Mouse (Mus musculus) retina, embryonic 14.5 days (tissue): ENCODE data around the gene Entpd7.

Source experiments
- DNase-seq: peaks from one replicate; pipeline ENCODE4 v3.0.0-alpha.2; 2015; ENCODE audit warnings: low spot score

Gene Entpd7

GRCm38 (mm10) chr19:43724821-43725220 lies 35.3 kb downstream of the Entpd7 start:
- DNase-seq = no peak

GRCm38 (mm10) chr19:43726510-43727146 lies 37.2 kb downstream of the Entpd7 start:
- DNase-seq = no peak

DNA sequence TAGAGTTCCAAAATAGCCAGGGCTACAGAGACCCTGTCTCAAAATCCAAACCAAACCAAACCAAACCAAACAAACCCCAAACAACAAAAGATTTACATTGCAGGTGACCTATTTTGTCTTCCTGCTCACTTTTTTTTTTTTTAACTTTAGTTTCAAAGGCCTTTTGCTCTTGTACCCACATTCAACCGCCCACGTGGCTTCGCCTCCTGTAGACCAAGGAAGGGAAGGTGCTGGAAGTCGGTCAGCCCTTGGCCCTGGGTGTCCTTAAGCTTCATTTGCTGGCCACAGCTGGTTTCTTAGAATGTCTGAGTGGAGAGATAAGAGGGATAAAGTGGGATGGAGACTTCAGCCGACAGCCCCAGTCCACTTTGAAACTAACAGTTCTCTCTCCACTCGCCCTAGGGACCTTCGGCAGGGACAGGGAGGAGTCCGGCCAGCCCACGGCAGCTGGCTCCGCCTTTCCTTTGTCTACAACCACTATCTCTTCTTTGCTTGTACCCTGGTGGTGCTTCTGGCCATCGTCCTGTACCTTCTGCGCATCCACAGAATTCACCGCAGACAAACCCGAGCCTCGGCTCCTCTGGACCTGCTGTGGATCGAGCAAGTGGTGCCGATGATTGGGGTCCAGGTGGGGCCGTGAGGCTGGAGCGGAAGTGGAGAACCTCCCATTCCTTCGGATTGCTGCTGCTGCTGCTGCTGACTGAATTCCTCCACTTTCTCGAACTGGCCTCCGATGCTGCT lies 40.0 kb downstream of the Entpd7 start:
- peak; percentile 56 for DNase-seq

DNA sequence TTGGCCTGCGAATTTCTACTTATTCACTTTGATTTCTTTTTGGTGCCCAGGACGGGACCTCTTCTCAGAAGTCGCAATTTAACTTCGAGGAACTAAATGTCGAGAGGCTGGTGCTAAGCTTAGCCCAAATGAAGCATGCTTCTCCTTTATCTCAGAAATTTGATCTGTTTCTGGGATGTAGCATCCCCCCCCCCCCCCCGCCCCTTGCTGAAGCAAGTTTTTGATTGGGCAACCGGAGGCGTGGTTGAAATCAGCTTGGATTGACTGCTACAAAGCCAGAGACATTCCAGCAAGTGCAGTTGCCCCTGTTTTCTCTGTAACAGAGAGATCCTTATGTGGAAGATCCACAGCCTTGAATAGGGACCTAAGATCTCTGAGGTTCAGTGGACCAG lies 40.6 kb downstream of the Entpd7 start:
- DNase-seq = peak; percentile 44

DNA sequence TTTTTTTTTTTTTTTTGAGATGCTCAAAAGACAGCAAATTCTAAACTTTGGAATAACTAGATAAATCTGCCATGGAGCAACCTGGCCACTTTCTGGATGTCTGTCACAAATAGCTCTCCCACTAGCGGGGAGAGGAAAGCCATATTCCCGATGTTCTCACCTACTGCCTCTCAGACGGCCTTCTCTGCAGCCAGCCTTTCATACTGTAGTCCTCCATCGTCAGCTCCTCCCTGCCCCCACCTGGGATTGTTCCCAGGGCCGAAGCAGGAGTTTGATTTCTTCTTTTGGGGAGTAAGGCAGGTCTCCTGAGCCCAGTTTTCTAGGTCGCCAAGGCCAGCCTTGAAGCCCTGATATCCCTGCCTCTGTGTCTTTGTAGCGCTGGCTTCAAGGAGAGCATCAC lies 41.7 kb downstream of the Entpd7 start:
- DNase-seq = no peak

DNA sequence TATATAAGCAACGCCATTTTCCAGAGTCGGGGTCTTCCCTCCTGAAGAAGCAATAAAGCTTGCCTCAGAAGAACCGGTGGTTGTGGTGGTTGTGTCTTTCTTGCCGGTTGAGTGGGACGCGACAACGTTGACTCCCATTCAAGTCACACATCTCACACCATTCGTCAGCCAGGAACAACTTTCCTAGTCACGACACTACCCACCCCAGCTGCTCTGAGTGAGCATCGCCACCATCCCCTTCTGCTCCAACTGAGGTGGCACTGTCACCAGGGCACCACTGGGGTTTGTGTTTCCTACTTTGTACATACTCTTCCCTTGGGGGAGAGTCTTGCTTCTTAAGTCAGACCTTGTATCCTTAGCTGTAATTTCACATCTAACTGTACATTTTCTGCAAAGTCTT lies 48.9 kb downstream of the Entpd7 start:
- no peak for DNase-seq

GRCm38 (mm10) chr19:43743401-43743800 lies 53.9 kb downstream of the Entpd7 start:
- DNase-seq = no peak

DNA sequence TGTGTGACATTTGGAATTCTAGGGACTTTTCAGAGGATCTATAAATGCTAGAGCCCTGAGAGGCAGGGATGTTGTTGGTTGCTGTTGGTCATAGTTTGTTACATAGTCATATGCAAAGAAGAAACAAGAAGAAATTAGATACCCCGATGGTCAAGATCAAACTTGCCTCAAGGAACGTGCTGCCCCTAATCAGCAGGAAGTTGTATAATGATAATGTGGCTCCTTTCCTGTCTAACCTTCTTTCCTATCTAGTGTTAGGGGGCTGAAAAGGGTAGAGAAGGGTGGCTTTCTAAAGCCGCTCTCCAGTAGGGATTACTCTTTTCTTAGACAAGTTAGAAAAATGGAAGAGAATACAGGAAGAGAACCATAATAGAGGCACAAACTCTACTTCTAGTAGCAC lies 56.3 kb downstream of the Entpd7 start:
- no peak for DNase-seq

DNA sequence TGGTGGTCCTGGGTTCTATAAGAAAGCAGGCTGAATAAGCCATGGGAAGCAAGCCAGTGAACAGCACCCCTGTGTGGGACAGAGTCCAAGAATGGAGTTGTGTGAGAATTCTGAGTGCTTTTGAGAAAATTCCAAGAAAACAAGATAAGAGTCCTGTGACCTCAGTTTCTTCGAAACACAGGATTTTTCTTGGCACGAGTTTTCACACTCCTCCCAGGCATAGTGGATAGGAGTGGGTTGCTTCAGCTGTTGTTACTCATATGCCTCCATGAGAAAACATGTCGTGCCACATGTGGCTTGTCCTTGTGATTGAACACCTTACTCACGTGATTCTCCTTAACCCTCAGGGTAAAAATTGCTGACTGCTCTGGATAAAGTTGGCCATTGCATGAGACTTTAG lies 58.4 kb downstream of the Entpd7 start:
- no peak for DNase-seq

DNA sequence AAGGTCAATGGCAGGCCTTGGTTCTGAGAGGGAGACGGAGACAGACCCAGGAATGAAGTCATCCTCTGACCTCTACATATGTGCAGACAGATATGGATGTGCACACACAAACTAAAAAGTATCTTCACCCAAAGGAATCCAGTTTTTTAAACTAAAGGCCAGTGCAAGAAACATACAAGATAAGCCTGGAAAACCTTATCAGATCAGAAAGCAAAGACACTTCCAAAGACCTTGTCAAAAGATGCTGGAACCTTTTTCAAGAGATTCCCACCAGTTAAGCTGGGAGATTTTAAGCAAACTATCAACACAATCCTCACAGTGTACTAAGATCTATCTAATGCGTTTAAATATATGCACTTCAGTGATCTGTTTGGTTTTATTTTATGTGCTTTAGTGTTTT lies 60.5 kb downstream of the Entpd7 start:
- DNase-seq = no peak

- DNase-seq = peak; percentile 98
Measured at GRCm38 (mm10) chr19:43752489-43753225, 63.2 kb downstream of the Entpd7 start, which contains the start of the genes Cutc and Cox15. TSS of gene Cutc (plus strand) at chr19:43752996. TSS of gene Cox15 (minus strand) at chr19:43753000.

DNA sequence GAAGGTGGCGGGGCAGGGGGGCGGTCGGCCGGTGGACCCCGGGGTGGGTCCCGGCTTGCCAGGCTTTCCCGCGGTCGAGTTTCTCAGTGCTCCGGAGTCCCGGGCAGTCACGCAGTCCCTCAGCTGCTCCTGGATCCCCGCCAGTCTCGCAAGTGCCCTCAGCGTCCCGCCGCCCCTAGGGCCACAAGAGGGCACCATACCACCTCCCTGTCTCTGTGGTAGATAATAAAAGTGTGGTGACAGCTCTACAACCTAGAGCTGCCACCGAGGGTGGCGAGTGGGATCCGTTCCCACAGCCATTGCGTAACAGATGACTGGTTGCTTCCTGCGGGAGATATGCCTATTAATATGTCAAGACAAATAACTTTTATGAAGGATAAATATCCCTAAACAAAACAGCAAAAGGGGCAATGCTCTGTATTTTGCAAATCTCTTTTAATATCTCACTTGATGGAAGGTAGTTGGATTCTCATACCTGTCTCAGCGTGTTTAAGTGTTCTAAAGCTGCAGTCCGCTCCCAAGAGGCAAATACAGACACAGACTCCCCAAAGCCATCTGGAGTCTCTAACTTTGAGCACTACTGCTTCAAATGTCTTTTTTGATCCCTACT lies 63.9 kb downstream of the Entpd7 start:
- DNase-seq = peak; percentile 86

DNA sequence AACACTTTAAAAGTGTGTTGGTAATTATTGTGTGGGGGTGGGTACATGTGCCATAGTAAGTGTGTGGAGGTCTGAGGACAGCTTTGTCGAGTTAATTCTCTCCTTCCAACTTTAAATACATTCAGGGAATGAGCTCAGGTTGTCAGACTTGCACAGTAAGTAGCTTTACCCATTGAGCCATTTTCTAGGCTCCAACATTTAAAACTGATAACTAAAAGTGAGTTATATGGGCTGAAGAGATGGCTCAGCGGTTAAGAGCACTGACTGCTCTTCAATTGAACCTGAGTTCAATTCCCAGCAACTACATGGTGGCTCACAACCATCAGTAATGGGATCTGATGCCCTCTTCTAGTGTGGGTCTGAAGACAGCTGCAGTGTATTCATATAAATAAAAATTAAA lies 64.8 kb downstream of the Entpd7 start:
- DNase-seq = no peak

DNA sequence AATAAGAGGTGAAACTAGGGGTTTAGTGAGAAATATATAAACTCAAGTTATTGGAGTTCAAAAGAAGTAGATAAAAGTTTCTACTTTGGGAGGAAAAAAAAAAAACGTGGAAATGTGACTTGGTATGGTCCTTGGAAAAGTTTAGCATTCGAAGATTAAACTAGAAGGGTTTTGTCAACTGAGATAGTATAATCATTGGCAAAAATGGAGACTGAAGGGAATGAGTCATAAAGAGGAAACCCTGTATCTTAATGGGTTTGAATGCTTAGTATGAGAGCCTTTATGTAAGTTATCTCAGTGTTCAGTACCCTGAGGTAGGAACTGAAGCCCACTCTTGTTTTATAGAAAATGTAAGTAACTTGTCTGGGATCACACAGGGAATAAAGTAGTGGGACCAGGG lies 65.4 kb downstream of the Entpd7 start:
- no peak for DNase-seq

- DNase-seq = peak; percentile 82
Measured at GRCm38 (mm10) chr19:43760504-43760903, 71.0 kb downstream of the Entpd7 start.

GRCm38 (mm10) chr19:43761543-43762256 lies 72.2 kb downstream of the Entpd7 start:
- no peak for DNase-seq

GRCm38 (mm10) chr19:43762410-43762809 lies 72.9 kb downstream of the Entpd7 start:
- DNase-seq = no peak

DNA sequence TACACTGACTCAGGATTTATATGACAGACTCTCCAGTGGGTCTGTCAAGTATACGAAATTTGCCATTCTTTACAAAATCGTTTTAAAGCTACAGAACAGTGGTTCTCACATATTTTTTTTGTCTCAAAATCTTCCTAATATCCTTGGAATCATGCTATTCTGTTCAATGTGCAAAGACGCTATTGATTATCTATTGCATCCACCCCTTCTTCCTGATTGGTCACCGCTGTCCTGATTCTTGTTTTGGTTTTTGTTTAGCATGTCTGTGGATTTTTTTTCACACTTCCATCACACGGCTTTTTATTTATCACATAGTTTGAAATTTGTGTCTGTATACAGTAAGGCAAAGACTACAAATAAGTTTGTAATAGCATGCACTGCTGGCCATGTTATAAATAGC lies 77.0 kb downstream of the Entpd7 start:
- no peak for DNase-seq

- DNase-seq = no peak
Measured at GRCm38 (mm10) chr19:43767549-43768322, 78.3 kb downstream of the Entpd7 start.

- no peak for DNase-seq
Measured at GRCm38 (mm10) chr19:43769366-43769960, 80.0 kb downstream of the Entpd7 start.

DNA sequence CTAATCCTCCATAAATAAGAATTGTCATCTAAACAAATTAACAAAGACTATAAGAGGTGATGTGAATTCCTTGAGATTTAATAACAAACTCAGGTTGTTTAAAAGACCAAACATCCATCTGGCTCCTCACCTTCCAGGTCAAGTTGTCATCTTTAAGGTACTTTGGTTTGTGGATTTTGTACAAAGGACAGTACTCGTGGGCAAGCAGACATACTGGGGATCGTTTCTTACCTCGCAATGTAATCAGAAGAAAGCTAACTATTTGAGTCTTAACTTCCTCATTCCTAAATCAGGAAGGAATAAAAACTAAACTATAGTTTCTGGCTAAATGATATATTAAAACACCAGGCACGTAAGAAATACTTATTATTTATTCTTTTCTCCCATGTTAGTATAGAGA lies 81.1 kb downstream of the Entpd7 start:
- no peak for DNase-seq
